Mouse (Mus musculus) liver, postnatal 0 days (tissue): ENCODE measurements at regions not wholly inside any gene's neighbourhood (a gene's known extent, or its start where the extent isn't known, plus 50 kb on each side); places are given as distances from the start of the nearest gene placed in this dataset.

ENCODE experiments used
- CTCF ChIP-seq: sonication (generic); IDR thresholded peaks from 2 replicates; pipeline ENCODE4 v1.5.1; 2016; ENCODE audit warnings: antibody characterized with exemption, low read depth
- EP300 ChIP-seq: IDR thresholded peaks from 2 replicates; pipeline ENCODE4 v1.6.1; 2016; ENCODE audit warnings: antibody characterized with exemption, low read depth, mild to moderate bottlenecking

DNA sequence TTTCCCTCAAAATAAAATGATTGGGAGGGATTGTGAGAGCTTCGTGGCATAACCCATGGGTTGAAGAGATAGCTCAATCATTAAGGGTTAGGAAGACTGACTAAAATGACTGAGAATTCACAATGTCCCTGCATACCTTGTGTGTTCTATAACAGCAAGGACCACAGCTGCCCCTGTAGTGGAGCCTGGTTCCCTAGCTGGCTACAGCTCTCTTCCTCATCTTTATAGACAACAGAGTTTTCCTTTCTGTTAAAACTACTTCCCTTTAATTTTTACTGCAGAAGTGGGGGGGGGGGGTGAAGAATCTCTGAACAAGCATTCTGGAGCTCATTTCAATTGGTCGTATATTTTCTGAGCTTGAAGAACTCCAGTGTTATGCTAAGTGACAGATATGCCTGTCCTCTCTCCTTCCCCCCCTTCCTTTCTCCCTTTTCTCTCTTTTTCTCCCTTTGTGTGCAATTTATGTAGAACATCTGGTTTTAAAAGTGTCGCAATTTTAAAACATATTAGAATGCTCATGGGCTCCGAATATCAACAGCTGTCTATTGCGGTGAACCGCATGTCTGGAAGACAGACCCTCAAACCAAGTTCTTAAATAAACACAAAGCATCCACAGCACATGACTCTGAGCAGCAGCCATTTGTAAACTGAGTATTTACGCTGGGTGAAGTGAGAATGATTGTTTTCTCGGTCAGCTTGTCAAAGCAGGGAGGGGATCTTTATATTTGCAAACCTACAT lies 222.0 kb upstream of the Maf start:
- no peak for TF ChIP-seq CTCF
- no peak for TF ChIP-seq EP300
